Mouse (Mus musculus) midbrain, embryonic 13.5 days (tissue): ENCODE measurements around the gene Mtnr1b. TPM values are rescaled to one million over a fixed set of nuclear protein-coding genes. Genes with fewer than 3 reads are reported as not detected.
"Not testable (repeated sequence)": the region's sequence is repeated elsewhere in the genome, so short reads cannot be mapped to it uniquely, and the experiment has no call there.

Source experiments
- ATAC-seq: fragments of 200-750 bp; cut with Nextera tagmentation; 2 replicates; pipeline ENCODE4 v1.8.0; 2017; ENCODE audit warnings: mild to moderate bottlenecking, moderate TSS enrichment, moderate library complexity
- H3K27ac ChIP-seq: fragments of 300-500 bp; sonication (generic); 2 replicates; pipeline ENCODE4 v1.5.1; 2015; ENCODE audit warnings: inconsistent platforms, mild to moderate bottlenecking, moderate library complexity
- H3K27me3 ChIP-seq: fragments of 300-500 bp; sonication (generic); 2 replicates; pipeline ENCODE4 v1.6.1; 2015; ENCODE audit warnings: mild to moderate bottlenecking, inconsistent platforms
- H3K36me3 ChIP-seq: fragments of 300-500 bp; sonication (generic); 2 replicates; pipeline ENCODE4 v1.6.1; 2015; ENCODE audit warnings: mild to moderate bottlenecking, inconsistent platforms
- H3K4me1 ChIP-seq: fragments of 300-500 bp; sonication (generic); replicated peaks from 2 replicates; pipeline ENCODE4 v1.6.1; 2015; ENCODE audit warnings: inconsistent platforms
- H3K4me2 ChIP-seq: fragments of 300-500 bp; sonication (generic); replicated peaks from 2 replicates; pipeline ENCODE4 v1.6.1; 2015; ENCODE audit warnings: moderate library complexity, mild to moderate bottlenecking, inconsistent platforms
- H3K4me3 ChIP-seq: fragments of 300-500 bp; sonication (generic); replicated peaks from 2 replicates; pipeline ENCODE4 v1.5.1; 2015; ENCODE audit warnings: mild to moderate bottlenecking, inconsistent platforms
- H3K9ac ChIP-seq: fragments of 300-500 bp; sonication (generic); replicated peaks from 2 replicates; pipeline ENCODE4 v1.6.1; 2015; ENCODE audit warnings: mild to moderate bottlenecking, inconsistent platforms
- H3K9me3 ChIP-seq: fragments of 300-500 bp; sonication (generic); 2 replicates; pipeline ENCODE4 v1.6.1; 2016; ENCODE audit warnings: mild to moderate bottlenecking, inconsistent platforms
- WGBS: fragments of 180-500 bp; shearing (Covaris S2); methylation state at CpG from one replicate; pipeline ENCODE4 v1.1.7; 2015; 5-methylcytosine and 5-hydroxymethylcytosine counted together
- polyA plus RNA-seq: library from polyadenylated mRNA; unstranded; fragments of >200 nt; fragmentation: Nextera tagmentation; extraction: Ambion mirVana; gene quantifications from 2 replicates; pipeline ENCODE4 v1.2.1, GENCODE M21; 2015

Mtnr1b gene
- polyA plus RNA-seq, 1 experiment from 2014 or later: not detected

- Histone ChIP-seq H3K27ac (no peak overlapping the region), H3K9ac (no peak overlapping the region), H3K9me3 (no peaks in the 10 kb centered on the region), H3K27me3 (peaks cover 6% of the 10 kb centered on the region; the same call in 1 of the 2 replicates), H3K4me3 (no peak overlapping the region), H3K36me3 (no peaks in the 10 kb centered on the region), H3K4me2 (no peak overlapping the region), H3K4me1 (no peaks in the 10 kb centered on the region)
- ATAC-seq: no peak
- WGBS: 69% methylated on average over 4 of the region's 4 CpGs
Observed at GRCm38 (mm10) chr9:15870013-15870412, 4.3 kb downstream of the Mtnr1b start.

- Histone ChIP-seq H3K4me1 (no peaks in the 10 kb centered on the region), H3K4me2 (no peak overlapping the region), H3K27ac (no peak overlapping the region), H3K9me3 (no peaks in the 10 kb centered on the region), H3K36me3 (no peaks in the 10 kb centered on the region), H3K4me3 (no peak overlapping the region), H3K27me3 (peaks cover 4% of the 10 kb centered on the region; the same call in 1 of the 2 replicates), H3K9ac (no peak overlapping the region)
- 64% methylated on average over 4 of the region's 4 CpGs for WGBS
- no peak for ATAC-seq
Observed at GRCm38 (mm10) chr9:15869456-15869855, 4.9 kb downstream of the Mtnr1b start.

GRCm38 (mm10) chr9:15866280-15867072 is 7.9 kb downstream of the Mtnr1b start:
- H3K4me2 ChIP-seq: no peak overlapping the region
- no peak overlapping the region for H3K9ac ChIP-seq
- H3K27ac ChIP-seq: no peak overlapping the region
- no peaks in the 10 kb centered on the region for H3K9me3 ChIP-seq
- ATAC-seq: no peak
- H3K4me1 ChIP-seq: no peaks in the 10 kb centered on the region
- WGBS: 79% methylated on average over 10 of the region's 10 CpGs
- H3K36me3 ChIP-seq: no peaks in the 10 kb centered on the region
- H3K4me3 ChIP-seq: no peak overlapping the region
- H3K27me3 ChIP-seq: no peaks in the 10 kb centered on the region

GRCm38 (mm10) chr9:15861402-15861801 is 13.0 kb downstream of the Mtnr1b start:
- no peak for ATAC-seq
- H3K27me3 ChIP-seq: no peaks in the 10 kb centered on the region
- H3K27ac ChIP-seq: no peak overlapping the region
- no peak overlapping the region for H3K4me2 ChIP-seq
- no peaks in the 10 kb centered on the region for H3K36me3 ChIP-seq
- no peak overlapping the region for H3K9ac ChIP-seq
- no peaks in the 10 kb centered on the region for H3K4me1 ChIP-seq
- 67% methylated on average over 5 of the region's 5 CpGs for WGBS
- H3K4me3 ChIP-seq: no peak overlapping the region
- H3K9me3 ChIP-seq: no peaks in the 10 kb centered on the region

GRCm38 (mm10) chr9:15850749-15851148 is 23.6 kb downstream of the Mtnr1b start:
- no peak overlapping the region for H3K4me2 ChIP-seq
- ATAC-seq: no peak
- H3K27me3 ChIP-seq: no peaks in the 10 kb centered on the region
- no peaks in the 10 kb centered on the region for H3K9me3 ChIP-seq
- H3K27ac ChIP-seq: no peak overlapping the region
- H3K4me3 ChIP-seq: no peak overlapping the region
- H3K9ac ChIP-seq: no peak overlapping the region
- no peaks in the 10 kb centered on the region for H3K36me3 ChIP-seq
- no peaks in the 10 kb centered on the region for H3K4me1 ChIP-seq

GRCm38 (mm10) chr9:15845390-15845789 is 29.0 kb downstream of the Mtnr1b start:
- Histone ChIP-seq H3K36me3 (no peaks in the 10 kb centered on the region), H3K4me3 (no peak overlapping the region), H3K9ac (no peak overlapping the region), H3K9me3 (no peaks in the 10 kb centered on the region), H3K4me1 (no peaks in the 10 kb centered on the region), H3K4me2 (no peak overlapping the region), H3K27ac (no peak overlapping the region), H3K27me3 (no peaks in the 10 kb centered on the region)
- no peak for ATAC-seq
- WGBS: 90% methylated on average over 8 of the region's 8 CpGs

GRCm38 (mm10) chr9:15844936-15845335 is 29.4 kb downstream of the Mtnr1b start:
- H3K27ac ChIP-seq, H3K27me3 ChIP-seq, H3K9me3 ChIP-seq, ATAC-seq, H3K4me1 ChIP-seq, H3K9ac ChIP-seq, H3K4me2 ChIP-seq, H3K36me3 ChIP-seq, H3K4me3 ChIP-seq: not testable (repeated sequence)
- WGBS: 92% methylated on average over 4 of the region's 4 CpGs

- no peak overlapping the region for H3K27ac ChIP-seq
- H3K36me3 ChIP-seq: no peaks in the 10 kb centered on the region
- H3K4me3 ChIP-seq: no peak overlapping the region
- no peak overlapping the region for H3K9ac ChIP-seq
- no peak overlapping the region for H3K4me2 ChIP-seq
- H3K4me1 ChIP-seq: 0 out of 2 replicates have a peak, but pooled peaks cover 6% of the 10 kb centered on the region
- H3K9me3 ChIP-seq: no peaks in the 10 kb centered on the region
- peak; percentile 69 for ATAC-seq
- 69% methylated on average over 6 of the region's 6 CpGs for WGBS
- H3K27me3 ChIP-seq: no peaks in the 10 kb centered on the region
Observed at GRCm38 (mm10) chr9:15813002-15813911, 61.1 kb downstream of the Mtnr1b start.

- no peaks in the 10 kb centered on the region for H3K4me1 ChIP-seq
- H3K9ac ChIP-seq: no peak overlapping the region
- H3K4me3 ChIP-seq: no peak overlapping the region
- no peaks in the 10 kb centered on the region for H3K27me3 ChIP-seq
- no peak overlapping the region for H3K4me2 ChIP-seq
- no peaks in the 10 kb centered on the region for H3K9me3 ChIP-seq
- H3K27ac ChIP-seq: no peak overlapping the region
- no peak for ATAC-seq
- H3K36me3 ChIP-seq: no peaks in the 10 kb centered on the region
- 80% methylated on average over 2 of the region's 2 CpGs for WGBS
Observed at GRCm38 (mm10) chr9:15804296-15804695, 70.1 kb downstream of the Mtnr1b start.

- Histone ChIP-seq H3K9ac (no peak overlapping the region), H3K27ac (no peak overlapping the region), H3K4me1 (no peaks in the 10 kb centered on the region), H3K4me3 (no peak overlapping the region), H3K9me3 (no peaks in the 10 kb centered on the region), H3K36me3 (no peaks in the 10 kb centered on the region), H3K4me2 (no peak overlapping the region), H3K27me3 (no peaks in the 10 kb centered on the region)
- ATAC-seq: no peak
Observed at GRCm38 (mm10) chr9:15802413-15803027, 71.8 kb downstream of the Mtnr1b start.

GRCm38 (mm10) chr9:15800402-15800801 is 74.0 kb downstream of the Mtnr1b start:
- no peaks in the 10 kb centered on the region for H3K27me3 ChIP-seq
- ATAC-seq: no peak
- no peaks in the 10 kb centered on the region for H3K4me1 ChIP-seq
- 82% methylated on average over 5 of the region's 5 CpGs for WGBS
- H3K9me3 ChIP-seq: no peaks in the 10 kb centered on the region
- H3K36me3 ChIP-seq: no peaks in the 10 kb centered on the region
- H3K4me3 ChIP-seq: no peak overlapping the region
- H3K27ac ChIP-seq: no peak overlapping the region
- H3K4me2 ChIP-seq: no peak overlapping the region
- no peak overlapping the region for H3K9ac ChIP-seq

- no peak for ATAC-seq
- H3K4me1 ChIP-seq: no peaks in the 10 kb centered on the region
- no peak overlapping the region for H3K9ac ChIP-seq
- no peak overlapping the region for H3K27ac ChIP-seq
- no peak overlapping the region for H3K4me3 ChIP-seq
- no peaks in the 10 kb centered on the region for H3K9me3 ChIP-seq
- no peaks in the 10 kb centered on the region for H3K27me3 ChIP-seq
- H3K36me3 ChIP-seq: no peaks in the 10 kb centered on the region
- no peak overlapping the region for H3K4me2 ChIP-seq
- 89% methylated on average over 6 of the region's 6 CpGs for WGBS
Observed at GRCm38 (mm10) chr9:15794408-15794807, 79.9 kb downstream of the Mtnr1b start.
